22 mouse cellular contexts compared by ENCODE assay signal in the genomic region with DNA sequence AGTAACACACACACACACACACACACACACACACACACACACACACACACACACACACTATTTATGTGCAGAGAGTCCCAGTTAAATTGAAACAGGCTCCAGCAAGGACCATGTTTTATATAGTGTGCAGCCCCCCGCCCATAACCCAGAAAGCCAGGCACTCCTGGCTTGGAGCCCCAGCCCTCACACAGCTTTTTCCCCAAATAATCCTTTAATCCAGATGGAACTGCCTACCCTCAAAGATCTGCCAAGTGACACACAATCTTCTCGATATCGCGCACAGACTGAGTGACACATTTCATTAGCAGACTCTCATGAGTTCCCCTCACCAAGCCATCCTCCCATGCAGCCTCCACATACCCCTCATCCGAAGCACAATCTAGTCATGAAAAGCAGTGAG. TPM values are rescaled to one million over a fixed set of nuclear protein-coding genes. Genes with fewer than 3 reads are reported as not detected.
DNase-seq lines count a peak whose midpoint lies in the region; ATAC-seq lines count a peak whose summit lies in the region.
"Had no signal": no experiment of that assay in that cellular context is flagged by ENCODE, and none has a peak within 500 bp of the region (broad histone marks: within the 10 kb centered on the region; RNA-seq: fewer than 3 reads in every experiment).

No protein-coding gene starts in this region.

- H3K4me3 ChIP-seq in forebrain, embryonic 14.5 days (ENCODE audit: low read depth, low read length) = no peak overlapping the region
- no peak overlapping the region for H3K4me3 ChIP-seq in forebrain, embryonic 12.5 days (replicated peaks)
- no peak overlapping the region for H3K4me3 ChIP-seq in midbrain, embryonic 14.5 days (replicated peaks; ENCODE audit: low read depth, low read length)
- no peak overlapping the region for H3K4me3 ChIP-seq in midbrain, embryonic 13.5 days (replicated peaks)
- no peak overlapping the region for H3K4me3 ChIP-seq in intestine, embryonic 15.5 days (replicated peaks)
- H3K4me3 ChIP-seq: embryonic facial prominence, embryonic 12.5 days; heart, embryonic 15.5 days; liver, embryonic 15.5 days; lung, embryonic 15.5 days; megakaryocyte, embryonic 14.5 days had no signal

- peak overlapping the region; percentile 56; the same call in 1 of the 2 replicates for H3K27ac ChIP-seq in forebrain, embryonic 14.5 days (ENCODE audit: low read depth, low read length)
- H3K27ac ChIP-seq in forebrain, embryonic 12.5 days = no peak overlapping the region
- no peak overlapping the region for H3K27ac ChIP-seq in midbrain, embryonic 14.5 days (replicated peaks; ENCODE audit: low read depth, low read length)
- H3K27ac ChIP-seq in midbrain, embryonic 13.5 days = no peak overlapping the region
- no peak overlapping the region for H3K27ac ChIP-seq in intestine, embryonic 15.5 days
- H3K27ac ChIP-seq: embryonic facial prominence, embryonic 12.5 days; heart, embryonic 15.5 days; hindbrain, embryonic 14.5 days; liver, embryonic 15.5 days; lung, embryonic 15.5 days had no signal

- H3K9me3 ChIP-seq in forebrain, embryonic 14.5 days (replicated peaks; ENCODE audit: control insufficient read depth, low read length) = no peaks in the 10 kb centered on the region
- no peaks in the 10 kb centered on the region for H3K9me3 ChIP-seq in forebrain, embryonic 12.5 days
- no peaks in the 10 kb centered on the region for H3K9me3 ChIP-seq in midbrain, embryonic 14.5 days (ENCODE audit: control insufficient read depth, low read length)
- no peaks in the 10 kb centered on the region for H3K9me3 ChIP-seq in midbrain, embryonic 13.5 days
- H3K9me3 ChIP-seq in intestine, embryonic 15.5 days = no peaks in the 10 kb centered on the region
- H3K9me3 ChIP-seq: embryonic facial prominence, embryonic 12.5 days; heart, embryonic 15.5 days; liver, embryonic 15.5 days; lung, embryonic 15.5 days had no signal

- no peak overlapping the region for H3K9ac ChIP-seq in forebrain, embryonic 14.5 days (ENCODE audit: low read length)
- H3K9ac ChIP-seq in forebrain, embryonic 12.5 days = no peak overlapping the region
- no peak overlapping the region for H3K9ac ChIP-seq in midbrain, embryonic 14.5 days (replicated peaks; ENCODE audit: low read length)
- no peak overlapping the region for H3K9ac ChIP-seq in midbrain, embryonic 13.5 days (replicated peaks)
- H3K9ac ChIP-seq in intestine, embryonic 15.5 days = no peak overlapping the region
- H3K9ac ChIP-seq: embryonic facial prominence, embryonic 12.5 days; heart, embryonic 15.5 days; hindbrain, embryonic 14.5 days; liver, embryonic 15.5 days; lung, embryonic 15.5 days had no signal

- no peaks in the 10 kb centered on the region for H3K36me3 ChIP-seq in forebrain, embryonic 14.5 days (ENCODE audit: control insufficient read depth, insufficient read depth, low read length)
- H3K36me3 ChIP-seq in forebrain, embryonic 12.5 days (replicated peaks) = no peaks in the 10 kb centered on the region
- H3K36me3 ChIP-seq in midbrain, embryonic 14.5 days (ENCODE audit: control insufficient read depth, insufficient read depth, low read length) = no peaks in the 10 kb centered on the region
- H3K36me3 ChIP-seq in midbrain, embryonic 13.5 days = no peaks in the 10 kb centered on the region
- H3K36me3 ChIP-seq in intestine, embryonic 15.5 days = no peaks in the 10 kb centered on the region
- H3K36me3 ChIP-seq: embryonic facial prominence, embryonic 12.5 days; heart, embryonic 15.5 days; liver, embryonic 15.5 days; lung, embryonic 15.5 days had no signal

- peak; percentile 78 for DNase-seq in forebrain, embryonic 14.5 days (ENCODE audit: low spot score)
- peak; percentile 56 for DNase-seq in layer of hippocampus, adult 9-11 months
- no peak for DNase-seq in layer of hippocampus, postnatal 36 days
- DNase-seq in midbrain, embryonic 14.5 days = peak; percentile 14
- DNase-seq: adrenal gland, postnatal 25 days; gastrocnemius, postnatal 36 days; heart, postnatal 36 days; kidney, postnatal 25 days; liver; lung, postnatal 36 days; right cerebral cortex, postnatal 25 days; spleen, adult 18-20 months had no signal

- H3K27me3 ChIP-seq in forebrain, embryonic 14.5 days (replicated peaks; ENCODE audit: control insufficient read depth, insufficient read depth, low read length) = peaks cover 3% of the 10 kb centered on the region; the same call in 1 of the 2 replicates
- H3K27me3 ChIP-seq in forebrain, embryonic 12.5 days = peaks cover 13% of the 10 kb centered on the region
- H3K27me3 ChIP-seq in midbrain, embryonic 14.5 days (ENCODE audit: control insufficient read depth, insufficient read depth, low read length) = peaks cover 6% of the 10 kb centered on the region; the same call in 1 of the 2 replicates
- peaks cover 11% of the 10 kb centered on the region for H3K27me3 ChIP-seq in midbrain, embryonic 13.5 days
- H3K27me3 ChIP-seq in intestine, embryonic 15.5 days (replicated peaks) = peaks cover 10% of the 10 kb centered on the region; the same call in 1 of the 2 replicates

- peak; percentile 67 for ATAC-seq in forebrain, embryonic 14.5 days
- no peak for ATAC-seq in forebrain, embryonic 12.5 days (ENCODE audit: low FRiP score)
- ATAC-seq in midbrain, embryonic 14.5 days (ENCODE audit: low FRiP score, low TSS enrichment) = no peak
- no peak for ATAC-seq in midbrain, embryonic 13.5 days
- no peak for ATAC-seq in intestine, embryonic 15.5 days
- ATAC-seq: intestine, postnatal 0 days had no signal

- 51% methylated on average over 5 of the region's 5 CpGs for WGBS in forebrain, embryonic 14.5 days
- 87% methylated on average over 5 of the region's 5 CpGs for WGBS in forebrain, embryonic 12.5 days
- WGBS in midbrain, embryonic 14.5 days = 62% methylated on average over 5 of the region's 5 CpGs
- 67% methylated on average over 5 of the region's 5 CpGs for WGBS in midbrain, embryonic 13.5 days
- WGBS in intestine, embryonic 15.5 days = 82% methylated on average over 5 of the region's 5 CpGs

- no peak overlapping the region for H3K4me2 ChIP-seq in forebrain, embryonic 14.5 days (ENCODE audit: low read length)
- H3K4me2 ChIP-seq in forebrain, embryonic 12.5 days = no peak overlapping the region
- H3K4me2 ChIP-seq in midbrain, embryonic 14.5 days (ENCODE audit: low read length) = no peak overlapping the region
- no peak overlapping the region for H3K4me2 ChIP-seq in midbrain, embryonic 13.5 days (replicated peaks)
- no peak overlapping the region for H3K4me2 ChIP-seq in intestine, embryonic 15.5 days (replicated peaks)
- H3K4me2 ChIP-seq: embryonic facial prominence, embryonic 12.5 days; heart, embryonic 15.5 days; hindbrain, embryonic 14.5 days; liver, embryonic 15.5 days; lung, embryonic 15.5 days had no signal

- peaks cover 33% of the 10 kb centered on the region for H3K4me1 ChIP-seq in forebrain, embryonic 14.5 days (ENCODE audit: control insufficient read depth, insufficient read depth, low read length)
- peaks cover 41% of the 10 kb centered on the region for H3K4me1 ChIP-seq in forebrain, embryonic 12.5 days
- peaks cover 35% of the 10 kb centered on the region for H3K4me1 ChIP-seq in midbrain, embryonic 14.5 days (ENCODE audit: control insufficient read depth, insufficient read depth, low read length)
- peaks cover 43% of the 10 kb centered on the region for H3K4me1 ChIP-seq in midbrain, embryonic 13.5 days (replicated peaks)
- peaks cover 11% of the 10 kb centered on the region; the same call in 1 of the 2 replicates for H3K4me1 ChIP-seq in intestine, embryonic 15.5 days (replicated peaks)
- H3K4me1 ChIP-seq: liver, embryonic 15.5 days had no signal

RNA-seq across cellular contexts. Expression of gene Cacna1e, which starts 4.2 kb away (rescaled TPM):
- 6.7 and 13.9 TPM in 2 replicates for polyA plus RNA-seq in forebrain, embryonic 14.5 days (2014; fragmentation: Nextera tagmentation; extraction: Ambion mirVana)
- 2.2 and 3.2 TPM in 2 replicates for polyA plus RNA-seq in forebrain, embryonic 12.5 days (2016; fragmentation: Nextera tagmentation; extraction: Ambion mirVana)
- 100 to 1,000 TPM; 213 to 233 TPM for total RNA-seq in layer of hippocampus, postnatal 36 days (2021)
- polyA plus RNA-seq in midbrain, embryonic 14.5 days (2014; fragmentation: Nextera tagmentation; extraction: Ambion mirVana) = 16.8 and 19.2 TPM in 2 replicates
- 8.0 and 8.6 TPM in 2 replicates for polyA plus RNA-seq in midbrain, embryonic 13.5 days (2015; fragmentation: Nextera tagmentation; extraction: Ambion mirVana)
- 0.85 and 0.87 TPM in 2 replicates for polyA plus RNA-seq in intestine, embryonic 15.5 days (2015; fragmentation: Nextera tagmentation; extraction: Ambion mirVana)

Comparison
In these comparisons a context has a peak if more than half of its experiments do, and no peak if none do; other contexts are left out.
1. DNase-seq: peak in forebrain, embryonic 14.5 days (single experiment), layer of hippocampus, adult 9-11 months (single experiment) and midbrain, embryonic 14.5 days (single experiment); none in layer of hippocampus, postnatal 36 days (0 of 2).